Mouse (Mus musculus): ENCODE results near the gene Cnn2.

GRCm38 (mm10) chr10:80024229-80025043, 36.1 kb downstream of the Cnn2 start:
- TF ChIP-seq CTCF (IDR thresholded peaks at IDR 0.05; ENCODE audit: extremely low read depth, insufficient read length, insufficient replicate concordance, low read depth, low read length): no peak
- TF ChIP-seq POLR2A (IDR thresholded peaks at IDR 0.05; ENCODE audit: low read depth, low read length): no peak
